Mouse (Mus musculus) small intestine, adult 2 months (tissue): ENCODE results near the gene Nanos2. TPM values are rescaled to one million over a fixed set of nuclear protein-coding genes. Genes with fewer than 3 reads are reported as not detected.
A peak's percentile ranks its signal among the peaks of the same experiment; 100 is the strongest.

Source experiments
- H3K27ac ChIP-seq: fragments of 200-500 bp; 2 replicates; pipeline ENCODE4 v1.5.1; 2012; ENCODE audit warnings: low read depth, low read length, control low read depth, inconsistent platforms; ENCODE audit not compliant: insufficient read depth
- H3K27me3 ChIP-seq: fragments of 200-500 bp; 2 replicates; pipeline ENCODE4 v1.6.1; 2012; ENCODE audit warnings: mild to moderate bottlenecking, moderate library complexity, low read length, inconsistent platforms; ENCODE audit not compliant: control insufficient read depth, insufficient read depth
- H3K36me3 ChIP-seq: fragments of 200-500 bp; 2 replicates; pipeline ENCODE4 v1.6.1; 2012; ENCODE audit warnings: mild to moderate bottlenecking, low read length, control low read depth, inconsistent platforms; ENCODE audit not compliant: control insufficient read depth, insufficient read depth
- H3K4me1 ChIP-seq: fragments of 200-500 bp; 2 replicates; pipeline ENCODE4 v1.6.1; 2012; ENCODE audit warnings: low read length, inconsistent platforms, mixed read lengths; ENCODE audit not compliant: control insufficient read depth, insufficient read depth, insufficient read length
- H3K4me3 ChIP-seq: fragments of 200-500 bp; 2 replicates; pipeline ENCODE4 v1.5.1; 2012; ENCODE audit warnings: low read depth, mild to moderate bottlenecking, control low read depth, inconsistent platforms, low read length, moderate library complexity
- CTCF ChIP-seq: fragments of 200-500 bp; IDR thresholded peaks from 2 replicates; pipeline ENCODE4 v1.5.1; 2012; ENCODE audit warnings: low read depth, mild to moderate bottlenecking, control low read depth, inconsistent platforms, low read length, moderate library complexity, mixed read lengths; ENCODE audit not compliant: insufficient replicate concordance, insufficient read length; ENCODE audit errors: extremely low read depth
- POLR2A ChIP-seq: fragments of 200-500 bp; IDR thresholded peaks from 2 replicates; pipeline ENCODE4 v1.6.1; 2012; ENCODE audit warnings: low read depth, mild to moderate bottlenecking, control low read depth, inconsistent platforms, low read length, moderate library complexity
- WGBS: fragments of 180-500 bp; shearing (Covaris S2); methylation state at CpG from one replicate; pipeline ENCODE4 v1.1.7; 2018; 5-methylcytosine and 5-hydroxymethylcytosine counted together
- polyA plus RNA-seq: library from polyadenylated mRNA; depleted of rRNA; stranded (reverse); fragments of >200 nt; gene quantifications from 2 replicates; pipeline ENCODE4 v1.2.3, GENCODE M21; 2012

Nanos2 gene
- polyA plus RNA-seq, 1 experiment: not detected

DNA sequence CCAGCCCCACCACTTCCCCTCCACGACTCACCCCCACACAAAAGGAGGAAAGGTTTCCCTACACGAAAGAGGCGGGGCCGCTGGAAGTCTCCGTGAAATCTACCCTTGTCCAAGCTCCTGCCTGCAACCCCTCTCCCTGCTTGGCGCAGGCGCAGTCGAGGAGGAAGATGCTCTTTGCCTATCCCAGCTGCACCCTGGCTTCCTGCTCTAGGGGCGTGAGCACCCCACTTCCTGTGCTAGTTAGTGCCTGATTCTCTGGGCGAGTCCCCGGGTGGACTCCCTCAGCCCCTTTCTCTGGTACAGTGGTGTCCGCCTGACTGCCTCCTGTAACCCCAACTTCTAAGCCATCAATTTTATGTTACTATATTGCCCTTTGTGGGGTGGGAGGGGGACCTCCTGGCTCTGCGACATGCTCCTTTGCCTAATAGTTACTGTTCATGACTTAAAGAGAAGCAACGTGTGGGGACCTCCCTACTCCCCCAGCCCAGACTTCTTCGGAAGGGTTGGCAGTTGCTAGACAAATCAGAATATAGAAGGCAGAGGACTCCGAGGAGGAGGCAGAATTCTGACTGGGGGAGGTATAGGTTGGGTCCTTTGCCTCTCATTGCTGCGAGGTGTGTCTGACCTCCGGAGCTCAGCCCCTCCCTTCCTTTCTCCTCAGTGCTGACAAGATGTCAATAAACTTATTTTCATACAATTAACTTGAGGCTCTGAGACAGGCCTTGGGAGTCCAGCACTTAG is 14.0 kb downstream of the Nanos2 start:
- H3K27me3 ChIP-seq: no peaks in the 10 kb centered on the region
- TF ChIP-seq POLR2A (no peak), CTCF (no peak)
- WGBS: 40% methylated on average over 18 of the region's 18 CpGs
- peaks cover 7% of the 10 kb centered on the region; the same call in 1 of the 2 replicates for H3K36me3 ChIP-seq
- peaks cover 26% of the 10 kb centered on the region for H3K4me1 ChIP-seq
- H3K27ac ChIP-seq: peak overlapping the region; percentile 50
- peak overlapping the region; percentile 63 for H3K4me3 ChIP-seq

DNA sequence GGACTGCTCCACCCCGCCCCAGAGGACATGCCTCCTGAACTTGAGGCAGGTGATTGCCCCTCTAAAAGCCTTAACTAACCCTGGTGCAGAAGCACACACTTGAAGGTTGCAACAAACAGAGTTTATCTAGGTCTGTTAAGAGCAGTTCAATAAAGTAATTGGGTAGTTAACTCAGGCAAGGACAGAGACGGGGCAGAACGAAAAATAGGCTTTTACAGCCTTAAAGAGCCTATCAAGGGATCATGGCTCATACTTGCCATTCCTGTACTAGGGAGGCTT is 14.5 kb downstream of the Nanos2 start:
- Histone ChIP-seq H3K27me3 (no peaks in the 10 kb centered on the region), H3K4me3 (peak overlapping the region; percentile 63; the same call in 1 of the 2 replicates), H3K27ac (peak overlapping the region; percentile 50), H3K4me1 (peaks cover 28% of the 10 kb centered on the region), H3K36me3 (peaks cover 7% of the 10 kb centered on the region; the same call in 1 of the 2 replicates)
- 26% methylated on average over 3 of the region's 3 CpGs for WGBS
- TF ChIP-seq CTCF (no peak), POLR2A (no peak)

DNA sequence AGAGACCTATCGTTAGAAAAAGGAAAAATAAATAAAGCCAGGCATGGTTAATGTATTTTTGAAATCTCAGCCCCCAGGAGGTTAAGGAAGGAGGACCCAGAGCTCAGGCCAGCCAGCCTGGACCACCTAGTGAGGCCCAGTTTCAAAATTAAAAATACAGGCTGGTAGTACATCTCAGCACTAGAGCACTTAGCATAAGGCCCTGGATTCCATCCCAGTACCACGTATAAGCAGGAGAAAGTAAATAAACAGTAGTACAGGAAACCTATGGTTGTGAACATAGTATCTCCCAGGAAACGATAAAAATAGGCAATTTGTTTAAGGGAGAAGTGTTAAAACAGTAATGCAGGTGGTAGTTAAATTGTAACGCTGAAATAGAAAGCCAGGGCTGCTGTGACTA is 14.9 kb downstream of the Nanos2 start:
- WGBS: 6% methylated on average over 4 of the region's 4 CpGs
- Histone ChIP-seq H3K27ac (0 out of 2 replicates have a peak overlapping the region, but pooled peaks have one; percentile 50), H3K4me1 (peaks cover 30% of the 10 kb centered on the region), H3K36me3 (peaks cover 7% of the 10 kb centered on the region; the same call in 1 of the 2 replicates), H3K4me3 (peak overlapping the region; percentile 69; the same call in 1 of the 2 replicates), H3K27me3 (no peaks in the 10 kb centered on the region)
- TF ChIP-seq POLR2A: no peak
- TF ChIP-seq CTCF: no peak

DNA sequence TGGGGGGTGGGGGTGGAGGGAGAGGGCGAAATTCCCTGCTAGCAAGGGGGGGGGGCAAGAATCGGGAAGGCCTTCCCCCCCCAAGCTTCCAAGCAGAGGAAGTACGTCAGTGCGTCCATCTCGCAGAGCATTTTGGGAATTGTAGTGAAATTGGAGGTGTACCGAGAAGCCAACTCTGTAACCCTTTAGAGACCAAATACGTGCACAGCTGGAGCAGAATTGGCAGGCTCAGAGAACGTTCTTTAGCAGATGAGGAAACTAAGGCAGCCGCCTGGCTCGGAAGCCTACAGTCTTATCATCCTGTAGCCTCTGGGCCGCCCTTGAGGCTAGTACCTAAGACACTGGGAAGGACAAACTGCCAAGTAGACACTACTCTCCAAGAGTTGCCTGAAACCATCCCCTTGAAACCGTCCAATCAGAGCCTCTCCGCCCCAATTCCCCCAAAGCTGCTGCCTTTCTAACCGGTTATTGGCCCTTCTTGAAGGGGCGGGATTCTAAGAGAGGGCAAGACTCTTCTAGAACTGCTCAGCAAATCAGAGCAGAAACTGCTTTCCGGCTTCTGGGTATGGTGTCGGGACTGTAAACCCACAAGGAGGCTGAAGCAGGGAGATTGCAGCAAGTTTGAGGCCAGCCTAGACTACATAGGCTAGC is 15.8 kb downstream of the Nanos2 start:
- Histone ChIP-seq H3K4me3 (peak overlapping the region; percentile 69), H3K4me1 (peaks cover 30% of the 10 kb centered on the region), H3K27ac (peak overlapping the region; percentile 68), H3K27me3 (no peaks in the 10 kb centered on the region), H3K36me3 (peaks cover 7% of the 10 kb centered on the region; the same call in 1 of the 2 replicates)
- WGBS: 1% methylated on average over 17 of the region's 17 CpGs
- peak; percentile 31; the same call in 1 of the 2 replicates for TF ChIP-seq POLR2A
- TF ChIP-seq CTCF: no peak

DNA sequence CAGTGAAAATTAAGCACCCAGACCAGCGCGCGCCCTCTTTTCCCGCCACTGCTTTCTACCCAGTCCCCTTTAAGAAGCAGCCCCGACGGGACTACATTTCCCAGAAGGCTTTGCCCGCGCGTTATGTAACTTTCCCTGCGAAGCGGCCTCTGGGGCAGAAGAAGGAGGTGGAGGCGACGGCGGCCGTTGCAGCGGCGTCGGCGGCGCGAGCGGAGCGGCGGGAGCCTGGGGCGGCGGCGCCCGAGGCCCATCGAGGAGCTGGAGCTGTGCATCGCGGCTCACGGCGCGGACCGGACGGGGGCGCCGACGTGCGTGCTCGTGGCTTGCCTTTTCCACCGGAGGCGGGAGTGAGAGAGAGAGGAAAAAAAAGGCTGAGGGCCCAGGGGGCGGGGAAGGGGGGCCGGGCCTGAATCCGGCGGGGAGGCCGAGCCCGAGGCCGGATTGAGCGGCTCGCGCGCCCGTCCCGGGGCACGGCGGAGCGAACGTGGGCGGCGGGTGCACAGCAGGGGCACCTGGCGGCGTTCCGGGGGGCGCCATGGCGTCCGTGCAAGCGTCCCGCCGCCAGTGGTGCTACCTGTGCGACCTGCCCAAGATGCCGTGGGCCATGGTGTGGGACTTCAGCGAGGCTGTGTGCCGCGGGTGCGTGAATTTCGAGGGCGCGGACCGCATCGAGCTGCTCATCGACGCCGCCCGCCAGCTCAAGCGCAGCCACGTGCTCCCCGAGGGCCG is 16.9 kb downstream of the Nanos2 start, which contains the start of gene Irf2bp1:
TSS of gene Irf2bp1 (plus strand) at position 143 of the 729 bp plus-strand sequence.
- peaks cover 30% of the 10 kb centered on the region for H3K4me1 ChIP-seq
- H3K4me3 ChIP-seq: peak within 1 kb of the TSS; percentile 97
- H3K27me3 ChIP-seq: no peaks in the 10 kb centered on the region
- peaks cover 7% of the 10 kb centered on the region; the same call in 1 of the 2 replicates for H3K36me3 ChIP-seq
- WGBS: under 1% methylated on average over 90 of the region's 90 CpGs
- TF ChIP-seq CTCF (no peak), POLR2A (peak; percentile 90)
- peak within 1 kb of the TSS; percentile 95 for H3K27ac ChIP-seq

DNA sequence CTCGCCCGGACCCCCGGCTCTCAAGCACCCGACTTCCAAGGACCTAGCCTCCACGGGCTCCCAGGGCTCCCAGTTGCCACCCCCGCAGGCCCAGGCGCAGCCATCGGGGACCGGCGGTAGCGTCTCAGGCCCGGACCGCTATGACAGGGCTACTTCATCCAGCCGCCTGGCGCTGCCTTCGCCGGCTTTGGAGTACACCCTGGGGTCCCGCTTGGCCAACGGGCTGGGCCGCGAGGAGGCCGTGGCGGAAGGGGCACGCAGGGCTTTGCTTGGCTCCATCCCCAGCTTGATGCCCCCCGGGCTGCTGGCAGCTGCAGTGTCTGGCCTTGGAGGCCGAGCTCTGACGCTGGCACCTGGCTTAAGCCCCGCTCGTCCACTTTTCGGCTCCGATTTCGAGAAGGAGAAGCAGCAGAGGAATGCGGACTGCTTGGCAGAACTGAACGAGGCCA is 17.5 kb downstream of the Nanos2 start:
- Histone ChIP-seq H3K4me1 (peaks cover 30% of the 10 kb centered on the region), H3K27ac (peak overlapping the region; percentile 6; the same call in 1 of the 2 replicates), H3K27me3 (no peaks in the 10 kb centered on the region), H3K4me3 (peak overlapping the region; percentile 97), H3K36me3 (peaks cover 7% of the 10 kb centered on the region; the same call in 1 of the 2 replicates)
- TF ChIP-seq POLR2A (no peak), CTCF (no peak)
- 3% methylated on average over 34 of the region's 34 CpGs for WGBS
